Mouse (Mus musculus) small intestine, adult 10 weeks (tissue): Measurements from ENCODE around the gene Tmcc3. TPM values are rescaled to one million over a fixed set of nuclear protein-coding genes. Genes with fewer than 3 reads are reported as not detected.

Experiments used
- polyA plus RNA-seq: library from polyadenylated mRNA; stranded (reverse); fragments of 350-450 nt; fragmentation: Illumina TruSeq; extraction: RNeasy Lipid Tissue Mini Kit (QIAGEN cat#74804); gene quantifications from one replicate; pipeline ENCODE4 v1.2.3, GENCODE M21; 2014; ENCODE audit warnings: low replicate concordance

The Tmcc3 gene
- polyA plus RNA-seq: 44.0 TPM

GRCm38 (mm10) chr10:94311511-94312006 lies at the start of gene Tmcc3:
TSS of gene Tmcc3 (plus strand) at chr10:94311949.

GRCm38 (mm10) chr10:94298471-94298870 lies 13.3 kb upstream of the Tmcc3 start, which contains the start of gene Gm4792:
TSS of gene Gm4792 (minus strand) at chr10:94298703.

Other genes starting within 250 kb of the Tmcc3 start
- 18.8 TPM for gene Nr2c1, start 163.9 kb upstream of the Tmcc3 start, polyA plus RNA-seq
- 126 TPM for gene Ndufa12, start 113.2 kb upstream of the Tmcc3 start, polyA plus RNA-seq
- gene Gm4792, start 13.2 kb upstream of the Tmcc3 start, polyA plus RNA-seq: not detected